Mouse (Mus musculus) midbrain, postnatal 0 days (tissue): ENCODE measurements at regions not wholly inside any gene's neighbourhood (a gene's known extent, or its start where the extent isn't known, plus 50 kb on each side); places are given as distances from the start of the nearest gene placed in this dataset.
"Not testable (repeated sequence)": the region's sequence is repeated elsewhere in the genome, so short reads cannot be mapped to it uniquely, and the experiment has no call there.

Source experiments
- ATAC-seq: fragments of 200-750 bp; cut with Nextera tagmentation; 2 replicates; pipeline ENCODE4 v1.8.0; 2017; ENCODE audit warnings: moderate number of reproducible peaks, mild to moderate bottlenecking, moderate TSS enrichment, moderate library complexity; ENCODE audit not compliant: low FRiP score
- DNase-seq: peaks from one replicate; pipeline ENCODE4 v3.0.0-alpha.2; 2015; ENCODE audit warnings: low spot score
- H3K27ac ChIP-seq: fragments of 300-500 bp; sonication (generic); 2 replicates; pipeline ENCODE4 v1.5.1; 2014; ENCODE audit warnings: low read depth, mild to moderate bottlenecking, low read length, mixed read lengths
- H3K27me3 ChIP-seq: fragments of 300-500 bp; sonication (generic); 2 replicates; pipeline ENCODE4 v1.6.1; 2014; ENCODE audit warnings: low read length, control low read depth, mixed read lengths; ENCODE audit not compliant: insufficient read depth
- H3K36me3 ChIP-seq: fragments of 300-500 bp; sonication (generic); 2 replicates; pipeline ENCODE4 v1.6.1; 2014; ENCODE audit warnings: low read length, control low read depth, mixed read lengths; ENCODE audit not compliant: insufficient read depth
- H3K4me1 ChIP-seq: fragments of 300-500 bp; sonication (generic); 2 replicates; pipeline ENCODE4 v1.6.1; 2014; ENCODE audit warnings: mild to moderate bottlenecking, control low read depth, antibody characterized with exemption, low read length, mixed read lengths; ENCODE audit not compliant: insufficient read depth
- H3K4me2 ChIP-seq: fragments of 300-500 bp; sonication (generic); 2 replicates; pipeline ENCODE4 v1.6.1; 2014; ENCODE audit warnings: low read depth, mild to moderate bottlenecking, low read length, mixed read lengths; ENCODE audit not compliant: poor library complexity, severe bottlenecking
- H3K4me3 ChIP-seq: fragments of 300-500 bp; sonication (generic); 2 replicates; pipeline ENCODE4 v1.5.1; 2014; ENCODE audit warnings: low read depth, mild to moderate bottlenecking, low read length, moderate library complexity
- H3K9ac ChIP-seq: fragments of 300-500 bp; sonication (generic); replicated peaks from 2 replicates; pipeline ENCODE4 v1.6.1; 2014; ENCODE audit warnings: mild to moderate bottlenecking, low read length, moderate library complexity, mixed read lengths; ENCODE audit not compliant: poor library complexity, severe bottlenecking
- H3K9me3 ChIP-seq: fragments of 300-500 bp; sonication (generic); 2 replicates; pipeline ENCODE4 v1.6.1; 2016; ENCODE audit warnings: low read length, control low read depth
- CTCF ChIP-seq: IDR thresholded peaks from 2 replicates; pipeline ENCODE4 v1.5.1; 2016; ENCODE audit warnings: antibody characterized with exemption, mild to moderate bottlenecking
- WGBS: fragments of 180-500 bp; shearing (Covaris S2); extraction: QIAGEN DNeasy Blood & Tissue Kit; methylation state at CpG from one replicate; pipeline ENCODE4 v1.1.7; 2014; 5-methylcytosine and 5-hydroxymethylcytosine counted together

DNA sequence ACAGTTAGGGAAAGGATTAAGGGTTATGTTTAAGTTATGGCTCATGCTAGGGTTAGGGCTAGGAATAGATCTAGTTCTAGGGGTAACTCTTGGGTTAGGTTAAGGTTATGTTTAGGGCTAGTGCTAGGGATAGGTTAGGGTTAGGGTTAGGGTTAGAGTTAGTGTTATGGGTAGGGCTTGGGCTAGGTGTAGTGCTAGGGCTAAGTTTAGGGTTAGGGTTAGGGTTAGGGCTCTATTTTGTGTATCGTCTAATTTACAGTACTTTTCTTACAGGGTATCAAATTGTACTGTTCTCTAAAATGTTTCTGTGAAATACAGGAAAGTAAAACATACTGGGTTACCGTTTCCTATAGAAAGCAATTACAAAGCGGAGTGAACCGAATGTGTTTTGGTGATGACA lies 64.8 kb downstream of the Ptchd3 start:
- H3K9me3 ChIP-seq, result no peaks in the 10 kb centered on the region
- no peak overlapping the region for H3K4me2 ChIP-seq
- H3K9ac ChIP-seq, result no peak overlapping the region
- WGBS, result 95% methylated on average over 4 of the region's 4 CpGs
- H3K27ac ChIP-seq, result no peak overlapping the region
- H3K27me3 ChIP-seq, result no peaks in the 10 kb centered on the region
- no peak for ATAC-seq
- no peak for TF ChIP-seq CTCF
- DNase-seq, result no peak
- H3K36me3 ChIP-seq, result no peaks in the 10 kb centered on the region
- no peaks in the 10 kb centered on the region for H3K4me1 ChIP-seq
- H3K4me3 ChIP-seq, result no peak overlapping the region

GRCm38 (mm10) chr11:121904393-121904792 lies 74.3 kb downstream of the Ptchd3 start:
- H3K9ac ChIP-seq, ATAC-seq, H3K4me1 ChIP-seq, H3K9me3 ChIP-seq, H3K27ac ChIP-seq, H3K4me3 ChIP-seq, DNase-seq, H3K36me3 ChIP-seq, H3K27me3 ChIP-seq, H3K4me2 ChIP-seq: not testable (repeated sequence)
- 81% methylated on average over 6 of the region's 6 CpGs for WGBS

- H3K36me3 ChIP-seq, H3K4me3 ChIP-seq, H3K27ac ChIP-seq, H3K9me3 ChIP-seq, H3K4me1 ChIP-seq, H3K27me3 ChIP-seq, H3K9ac ChIP-seq, H3K4me2 ChIP-seq, ATAC-seq, DNase-seq: not testable (repeated sequence)
- 90% methylated on average over 10 of the region's 10 CpGs for WGBS
Measured at GRCm38 (mm10) chr11:121924631-121925030, 94.6 kb downstream of the Ptchd3 start.

DNA sequence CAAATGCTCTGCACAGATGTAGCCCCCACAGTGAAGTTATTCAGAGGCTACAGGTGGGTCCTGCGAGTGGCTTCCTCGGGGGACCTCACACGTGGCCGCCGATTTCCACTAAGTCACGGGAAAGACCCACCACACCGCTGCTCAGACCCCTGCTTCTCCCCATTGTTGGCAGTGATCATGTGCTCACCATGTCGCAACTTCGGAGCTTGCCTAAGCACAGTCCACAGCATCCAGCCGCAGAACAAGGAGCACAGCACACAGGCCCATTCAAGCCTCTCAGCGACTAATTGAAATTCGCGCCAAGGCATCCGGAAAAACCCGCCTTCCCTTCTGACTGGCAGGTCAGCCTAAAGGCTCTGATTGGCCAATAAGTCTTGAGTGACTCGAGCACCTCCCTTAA lies 95.0 kb downstream of the Ptchd3 start:
- not testable (repeated sequence) for H3K27ac ChIP-seq, H3K9ac ChIP-seq, H3K36me3 ChIP-seq, H3K4me2 ChIP-seq, H3K4me3 ChIP-seq, H3K9me3 ChIP-seq, H3K4me1 ChIP-seq, H3K27me3 ChIP-seq, ATAC-seq
- peak; percentile 0 for DNase-seq
- 41% methylated on average over 15 of the region's 16 CpGs for WGBS

DNA sequence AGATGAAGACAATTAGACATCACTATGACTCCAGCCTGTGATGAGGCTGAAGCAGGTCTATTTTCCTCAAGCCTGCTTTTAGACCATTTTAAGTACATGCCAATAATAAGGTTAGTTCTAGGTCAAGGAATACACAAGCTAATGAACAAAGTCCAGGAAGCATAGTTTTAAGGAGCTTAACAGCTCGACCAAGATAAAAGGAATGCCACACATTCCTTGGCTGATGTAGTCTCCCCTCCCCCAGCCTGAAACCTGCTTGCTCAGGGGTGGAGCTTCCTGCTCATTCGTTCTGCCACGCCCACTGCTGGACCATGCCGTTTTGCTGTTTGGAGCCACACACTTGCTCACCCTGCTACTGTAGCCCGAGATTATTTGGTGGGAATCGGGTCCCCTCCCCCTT lies 121.7 kb downstream of the Ptchd3 start:
- H3K36me3 ChIP-seq, H3K27ac ChIP-seq, ATAC-seq, H3K27me3 ChIP-seq, H3K4me1 ChIP-seq, H3K4me2 ChIP-seq, H3K4me3 ChIP-seq, H3K9ac ChIP-seq, DNase-seq, H3K9me3 ChIP-seq: not testable (repeated sequence)
- 73% methylated on average over 6 of the region's 6 CpGs for WGBS

DNA sequence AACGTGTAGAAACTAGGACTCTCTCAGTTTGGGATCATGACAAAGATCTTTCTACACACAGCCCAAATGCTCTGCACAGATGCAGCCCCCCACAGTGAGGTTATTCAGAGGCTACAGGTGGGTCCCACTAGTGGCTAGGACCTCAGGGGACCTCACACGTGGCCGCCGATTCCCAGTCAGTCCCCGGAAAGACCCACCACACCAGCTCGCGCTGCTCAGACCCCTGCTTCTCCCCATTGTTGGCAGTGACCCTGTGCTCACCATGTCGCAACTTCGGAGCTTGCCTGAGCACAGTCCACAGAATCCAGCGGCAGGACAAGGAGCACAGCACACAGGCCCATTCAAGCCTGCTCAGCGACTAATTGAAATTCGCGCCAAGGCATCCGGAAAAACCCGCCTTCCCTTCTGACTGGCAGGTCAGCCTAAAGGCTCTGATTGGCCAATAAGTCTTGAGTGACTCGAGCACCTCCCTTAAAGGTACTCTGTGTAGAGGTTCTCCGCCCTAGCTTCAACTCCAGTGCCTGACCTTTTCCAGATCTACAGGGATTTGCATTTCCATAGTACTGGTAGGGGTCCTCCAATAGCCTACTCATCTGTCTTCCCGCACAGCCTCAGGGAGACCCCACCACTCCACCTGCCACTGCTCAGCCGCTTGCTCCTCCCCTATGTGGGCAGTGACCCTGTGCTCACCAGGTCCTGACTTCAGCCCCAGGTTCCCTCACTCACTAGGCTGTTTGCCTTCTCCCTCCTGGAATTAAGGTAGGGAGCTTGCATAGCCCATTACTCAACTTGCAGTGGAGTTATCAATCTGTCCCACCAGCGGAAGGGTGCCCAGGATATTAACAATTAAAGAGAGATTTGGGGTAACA lies 126.6 kb downstream of the Ptchd3 start:
- H3K4me1 ChIP-seq, ATAC-seq, H3K4me3 ChIP-seq, H3K4me2 ChIP-seq, H3K36me3 ChIP-seq, H3K9me3 ChIP-seq, H3K27ac ChIP-seq, H3K9ac ChIP-seq, H3K27me3 ChIP-seq, DNase-seq: not testable (repeated sequence)
- WGBS, result 16% methylated on average over 20 of the region's 20 CpGs

- ATAC-seq, H3K36me3 ChIP-seq: not testable (repeated sequence)
Measured at GRCm38 (mm10) chr11:121958735-121959134, 128.7 kb downstream of the Ptchd3 start.

DNA sequence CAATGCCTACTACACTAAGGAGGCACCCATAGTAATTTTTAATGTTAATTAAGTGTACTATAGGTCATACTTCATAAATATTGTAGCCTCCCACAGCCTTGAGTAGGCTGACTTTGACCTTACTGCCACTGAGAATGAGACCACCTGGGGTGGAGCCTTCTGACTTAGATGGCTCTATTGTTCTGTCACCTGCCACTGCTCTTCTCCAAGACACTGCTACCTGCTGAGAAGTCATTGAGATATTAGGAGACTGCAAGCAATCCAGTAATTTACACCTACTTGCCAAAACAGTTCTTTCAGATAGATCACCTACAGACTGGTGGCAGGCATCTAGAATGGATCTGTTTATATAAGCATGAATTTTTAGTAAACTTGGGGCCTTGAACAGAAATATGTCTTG lies 134.1 kb downstream of the Ptchd3 start:
- not testable (repeated sequence) for ATAC-seq

More at GRCm38 (mm10) chr11:121958735-121959134, 128.7 kb downstream of the Ptchd3 start:
- H3K4me1 ChIP-seq, H3K9ac ChIP-seq, H3K4me2 ChIP-seq, DNase-seq, H3K27me3 ChIP-seq, H3K27ac ChIP-seq, H3K4me3 ChIP-seq, H3K9me3 ChIP-seq: not testable (repeated sequence)
- 89% methylated on average over 5 of the region's 5 CpGs for WGBS

More for the DNA sequence above, 134.1 kb downstream of the Ptchd3 start:
- not testable (repeated sequence) for H3K4me1 ChIP-seq, H3K9me3 ChIP-seq, H3K4me3 ChIP-seq, H3K27me3 ChIP-seq, H3K36me3 ChIP-seq, H3K9ac ChIP-seq, H3K4me2 ChIP-seq, H3K27ac ChIP-seq, DNase-seq
